Mouse (Mus musculus) forebrain, embryonic 13.5 days (tissue): Measurements from ENCODE around the gene Dennd4b. TPM values are rescaled to one million over a fixed set of nuclear protein-coding genes. Genes with fewer than 3 reads are reported as not detected.
"Not testable (repeated sequence)": the region's sequence is repeated elsewhere in the genome, so short reads cannot be mapped to it uniquely, and the experiment has no call there.

Experiments used
- ATAC-seq: fragments of 200-750 bp; cut with Nextera tagmentation; 2 replicates; pipeline ENCODE4 v1.8.0; 2017
- H3K27ac ChIP-seq: fragments of 300-500 bp; sonication (generic); 2 replicates; pipeline ENCODE4 v1.5.1; 2015; ENCODE audit warnings: inconsistent platforms, mild to moderate bottlenecking, moderate library complexity
- H3K27me3 ChIP-seq: fragments of 300-500 bp; sonication (generic); 2 replicates; pipeline ENCODE4 v1.6.1; 2015; ENCODE audit warnings: mild to moderate bottlenecking, inconsistent platforms
- H3K36me3 ChIP-seq: fragments of 300-500 bp; sonication (generic); 2 replicates; pipeline ENCODE4 v1.6.1; 2015; ENCODE audit warnings: mild to moderate bottlenecking, inconsistent platforms; ENCODE audit not compliant: poor library complexity, severe bottlenecking
- H3K4me1 ChIP-seq: fragments of 300-500 bp; sonication (generic); 2 replicates; pipeline ENCODE4 v1.6.1; 2015; ENCODE audit warnings: inconsistent platforms
- H3K4me2 ChIP-seq: fragments of 300-500 bp; sonication (generic); 2 replicates; pipeline ENCODE4 v1.6.1; 2015; ENCODE audit warnings: inconsistent platforms, mild to moderate bottlenecking, moderate library complexity
- H3K4me3 ChIP-seq: fragments of 300-500 bp; sonication (generic); 2 replicates; pipeline ENCODE4 v1.5.1; 2015; ENCODE audit warnings: mild to moderate bottlenecking, inconsistent platforms
- H3K9ac ChIP-seq: fragments of 300-500 bp; sonication (generic); 2 replicates; pipeline ENCODE4 v1.6.1; 2015; ENCODE audit warnings: mild to moderate bottlenecking, inconsistent platforms
- H3K9me3 ChIP-seq: fragments of 300-500 bp; sonication (generic); replicated peaks from 2 replicates; pipeline ENCODE4 v1.6.1; 2016; ENCODE audit warnings: inconsistent platforms
- WGBS: fragments of 180-500 bp; shearing (Covaris S2); methylation state at CpG from one replicate; pipeline ENCODE4 v1.1.7; 2015; 5-methylcytosine and 5-hydroxymethylcytosine counted together
- polyA plus RNA-seq: library from polyadenylated mRNA; unstranded; fragments of >200 nt; fragmentation: Nextera tagmentation; extraction: Ambion mirVana; gene quantifications from 2 replicates; pipeline ENCODE4 v1.2.1, GENCODE M21; 2015

Gene Dennd4b
- polyA plus RNA-seq, 1 experiment from 2014 or later, result 3.1 TPM

DNA sequence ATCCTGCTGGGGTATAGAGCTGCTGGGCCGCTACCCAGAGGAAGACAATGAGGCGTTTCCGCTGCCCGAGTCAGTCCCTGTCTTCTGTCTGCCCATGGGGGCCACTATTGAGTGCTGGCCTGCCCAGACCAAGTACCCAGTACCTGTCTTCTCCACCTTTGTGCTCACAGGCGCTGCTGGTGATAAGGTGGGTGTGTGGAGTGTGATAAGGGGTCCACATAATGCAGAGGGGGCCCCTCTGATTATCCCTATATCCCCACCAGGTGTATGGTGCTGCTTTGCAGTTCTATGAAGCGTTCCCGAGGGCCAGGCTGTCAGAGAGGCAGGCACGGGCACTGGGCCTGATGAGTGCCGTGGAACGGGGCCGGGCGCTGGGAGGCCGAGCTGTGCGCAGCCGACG is 4.0 kb downstream of the Dennd4b start:
- H3K4me3 ChIP-seq, result no peak overlapping the region
- H3K4me2 ChIP-seq, result no peak overlapping the region
- no peak for ATAC-seq
- H3K27ac ChIP-seq, result no peak overlapping the region
- H3K27me3 ChIP-seq, result no peaks in the 10 kb centered on the region
- H3K9ac ChIP-seq, result no peak overlapping the region
- no peaks in the 10 kb centered on the region for H3K9me3 ChIP-seq
- 89% methylated on average over 16 of the region's 16 CpGs for WGBS
- peaks cover 15% of the 10 kb centered on the region for H3K4me1 ChIP-seq
- H3K36me3 ChIP-seq, result peaks cover 36% of the 10 kb centered on the region

- Histone ChIP-seq H3K36me3 (peaks cover 49% of the 10 kb centered on the region), H3K27me3 (no peaks in the 10 kb centered on the region), H3K4me2 (no peak overlapping the region), H3K9me3 (no peaks in the 10 kb centered on the region), H3K27ac (no peak overlapping the region), H3K9ac (no peak overlapping the region), H3K4me1 (peaks cover 10% of the 10 kb centered on the region), H3K4me3 (no peak overlapping the region)
- no peak for ATAC-seq
- 97% methylated on average over 8 of the region's 8 CpGs for WGBS
These were observed 5.8 kb downstream of the Dennd4b start for GRCm38 (mm10) chr3:90270784-90271183.

GRCm38 (mm10) chr3:90272170-90272569 is 7.2 kb downstream of the Dennd4b start:
- Histone ChIP-seq H3K36me3 (peaks cover 63% of the 10 kb centered on the region), H3K4me2 (no peak overlapping the region), H3K4me1 (no peaks in the 10 kb centered on the region), H3K9ac (no peak overlapping the region), H3K9me3 (no peaks in the 10 kb centered on the region), H3K27me3 (no peaks in the 10 kb centered on the region), H3K27ac (no peak overlapping the region), H3K4me3 (no peak overlapping the region)
- ATAC-seq, result no peak
- 82% methylated on average over 9 of the region's 9 CpGs for WGBS

- WGBS, result 95% methylated on average over 22 of the region's 22 CpGs
- no peak overlapping the region for H3K4me2 ChIP-seq
- H3K9ac ChIP-seq, result no peak overlapping the region
- H3K4me1 ChIP-seq, result no peaks in the 10 kb centered on the region
- H3K27me3 ChIP-seq, result no peaks in the 10 kb centered on the region
- no peaks in the 10 kb centered on the region for H3K9me3 ChIP-seq
- no peak overlapping the region for H3K27ac ChIP-seq
- peaks cover 76% of the 10 kb centered on the region for H3K36me3 ChIP-seq
- H3K4me3 ChIP-seq, result no peak overlapping the region
- no peak for ATAC-seq
These were observed 8.9 kb downstream of the Dennd4b start for GRCm38 (mm10) chr3:90273855-90274254.

GRCm38 (mm10) chr3:90275286-90275685 is 10.3 kb downstream of the Dennd4b start:
- WGBS, result 94% methylated on average over 11 of the region's 11 CpGs
- Histone ChIP-seq H3K4me2 (no peak overlapping the region), H3K4me1 (no peaks in the 10 kb centered on the region), H3K36me3 (peaks cover 86% of the 10 kb centered on the region), H3K27me3 (no peaks in the 10 kb centered on the region), H3K9me3 (no peaks in the 10 kb centered on the region), H3K4me3 (no peak overlapping the region), H3K27ac (no peak overlapping the region), H3K9ac (no peak overlapping the region)
- no peak for ATAC-seq

DNA sequence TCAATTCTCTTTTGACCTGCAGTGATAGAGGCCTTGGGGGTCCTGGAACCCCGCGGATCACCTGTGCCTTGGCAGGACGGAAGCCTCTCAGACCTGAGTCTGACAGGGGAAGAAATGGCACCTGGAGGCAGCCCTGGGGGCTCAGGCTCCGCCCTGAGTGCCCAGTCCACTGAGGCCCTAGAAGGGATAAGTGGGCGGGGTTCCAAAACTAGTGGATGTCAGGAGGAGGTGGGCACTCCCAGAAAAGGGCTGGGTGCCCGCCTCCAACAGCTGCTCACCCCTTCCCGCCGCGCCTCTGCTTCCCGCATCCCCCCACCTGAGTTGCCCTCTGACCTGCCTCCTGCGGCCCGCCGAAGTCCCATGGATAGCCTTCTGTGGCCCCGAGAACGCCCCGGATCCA is 11.9 kb downstream of the Dennd4b start:
- Histone ChIP-seq H3K4me2 (no peak overlapping the region), H3K36me3 (peaks cover 79% of the 10 kb centered on the region), H3K4me3 (no peak overlapping the region), H3K4me1 (no peaks in the 10 kb centered on the region), H3K27ac (no peak overlapping the region), H3K27me3 (no peaks in the 10 kb centered on the region), H3K9me3 (no peaks in the 10 kb centered on the region), H3K9ac (no peak overlapping the region)
- no peak for ATAC-seq
- 40% methylated on average over 15 of the region's 16 CpGs for WGBS

DNA sequence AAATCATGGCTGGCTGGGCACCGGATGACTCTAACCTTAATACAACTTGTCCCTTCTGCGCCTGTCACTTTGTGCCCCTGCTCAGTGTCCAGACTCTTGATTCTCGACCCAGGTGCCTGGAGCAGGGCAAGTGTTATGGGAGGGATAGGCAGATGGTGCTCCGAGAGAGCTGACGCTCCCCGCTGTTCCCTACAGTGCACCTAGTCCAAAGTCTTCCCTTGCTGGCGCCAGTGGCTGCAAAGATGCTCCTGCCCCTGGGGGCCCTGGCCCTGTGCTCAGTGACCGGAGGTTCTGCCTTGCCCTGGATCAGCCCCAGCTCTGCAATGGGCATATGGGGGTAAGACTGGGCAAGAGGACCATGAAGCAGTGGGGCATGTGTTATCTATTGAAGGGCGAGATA is 12.8 kb downstream of the Dennd4b start:
- H3K27ac ChIP-seq, result no peak overlapping the region
- H3K36me3 ChIP-seq, result peaks cover 72% of the 10 kb centered on the region
- H3K27me3 ChIP-seq, result no peaks in the 10 kb centered on the region
- ATAC-seq, result no peak
- H3K9ac ChIP-seq, result no peak overlapping the region
- no peak overlapping the region for H3K4me3 ChIP-seq
- 93% methylated on average over 9 of the region's 9 CpGs for WGBS
- H3K4me1 ChIP-seq, result no peaks in the 10 kb centered on the region
- H3K9me3 ChIP-seq, result no peaks in the 10 kb centered on the region
- H3K4me2 ChIP-seq, result no peak overlapping the region

GRCm38 (mm10) chr3:90278211-90278610 is 13.2 kb downstream of the Dennd4b start:
- Histone ChIP-seq H3K4me1 (no peaks in the 10 kb centered on the region), H3K4me2 (no peak overlapping the region), H3K36me3 (peaks cover 69% of the 10 kb centered on the region)

GRCm38 (mm10) chr3:90279216-90279615 is 14.2 kb downstream of the Dennd4b start:
- no peak overlapping the region for H3K9ac ChIP-seq
- no peaks in the 10 kb centered on the region for H3K9me3 ChIP-seq
- no peaks in the 10 kb centered on the region for H3K4me1 ChIP-seq
- no peak overlapping the region for H3K4me3 ChIP-seq
- ATAC-seq, result no peak
- H3K27me3 ChIP-seq, result no peaks in the 10 kb centered on the region
- H3K27ac ChIP-seq, result no peak overlapping the region
- no peak overlapping the region for H3K4me2 ChIP-seq
- peaks cover 61% of the 10 kb centered on the region for H3K36me3 ChIP-seq
- WGBS, result 91% methylated on average over 9 of the region's 9 CpGs

More at GRCm38 (mm10) chr3:90278211-90278610, 13.2 kb downstream of the Dennd4b start:
- Histone ChIP-seq H3K27ac (no peak overlapping the region), H3K4me3 (no peak overlapping the region), H3K9ac (no peak overlapping the region), H3K27me3 (no peaks in the 10 kb centered on the region), H3K9me3 (no peaks in the 10 kb centered on the region)
- WGBS, result 97% methylated on average over 10 of the region's 10 CpGs
- ATAC-seq, result no peak

- Histone ChIP-seq H3K27me3 (no peaks in the 10 kb centered on the region), H3K9ac (no peak overlapping the region), H3K4me3 (no peak overlapping the region), H3K9me3 (no peaks in the 10 kb centered on the region), H3K4me1 (no peaks in the 10 kb centered on the region), H3K4me2 (no peak overlapping the region), H3K27ac (no peak overlapping the region), H3K36me3 (peaks cover 59% of the 10 kb centered on the region)
- ATAC-seq, result no peak
- 93% methylated on average over 7 of the region's 7 CpGs for WGBS
These were observed 14.8 kb downstream of the Dennd4b start for GRCm38 (mm10) chr3:90279743-90280142.

DNA sequence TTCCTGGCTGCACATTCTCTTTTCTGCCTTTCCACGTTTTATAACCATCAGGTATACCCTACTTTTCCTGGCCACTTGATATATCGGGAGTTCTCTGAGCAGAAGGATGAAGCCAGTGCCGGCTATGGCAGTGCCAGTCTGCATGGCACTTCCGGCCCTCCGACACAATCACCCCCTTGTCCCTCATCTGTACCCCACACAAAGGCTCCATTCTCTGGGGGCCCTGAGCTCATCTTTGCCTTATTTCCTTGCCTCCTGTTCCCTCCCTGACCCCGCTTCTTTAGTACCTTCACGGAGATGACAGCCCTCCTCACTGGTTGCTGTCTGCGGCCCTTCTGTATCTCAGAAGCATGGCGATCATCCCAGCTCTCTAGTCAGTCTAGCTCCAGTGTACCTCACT is 15.7 kb downstream of the Dennd4b start:
- H3K36me3 ChIP-seq, result peaks cover 51% of the 10 kb centered on the region

GRCm38 (mm10) chr3:90284150-90284549 is 19.2 kb downstream of the Dennd4b start:
- H3K27ac ChIP-seq, result no peak overlapping the region
- ATAC-seq, result no peak
- no peak overlapping the region for H3K4me2 ChIP-seq
- peaks cover 18% of the 10 kb centered on the region for H3K36me3 ChIP-seq
- 100% methylated on average over 2 of the region's 2 CpGs for WGBS
- H3K27me3 ChIP-seq, result no peaks in the 10 kb centered on the region
- no peak overlapping the region for H3K4me3 ChIP-seq
- H3K4me1 ChIP-seq, result no peaks in the 10 kb centered on the region
- H3K9me3 ChIP-seq, result no peaks in the 10 kb centered on the region
- no peak overlapping the region for H3K9ac ChIP-seq

More for the DNA sequence above, 15.7 kb downstream of the Dennd4b start:
- no peak overlapping the region for H3K4me2 ChIP-seq
- H3K27me3 ChIP-seq, result no peaks in the 10 kb centered on the region
- H3K9ac ChIP-seq, result no peak overlapping the region
- WGBS, result 92% methylated on average over 9 of the region's 9 CpGs
- no peaks in the 10 kb centered on the region for H3K4me1 ChIP-seq
- no peak overlapping the region for H3K27ac ChIP-seq
- no peak overlapping the region for H3K4me3 ChIP-seq
- ATAC-seq, result no peak
- no peaks in the 10 kb centered on the region for H3K9me3 ChIP-seq

- H3K27me3 ChIP-seq, H3K36me3 ChIP-seq, H3K4me3 ChIP-seq, H3K4me2 ChIP-seq, ATAC-seq, H3K9ac ChIP-seq, H3K27ac ChIP-seq, H3K9me3 ChIP-seq: not testable (repeated sequence)
- H3K4me1 ChIP-seq, result peaks cover 12% of the 10 kb centered on the region
- WGBS, result 73% methylated on average over 3 of the region's 3 CpGs
These were observed 24.4 kb downstream of the Dennd4b start for GRCm38 (mm10) chr3:90289403-90289802.
